Mouse (Mus musculus) kidney, adult 2 months (tissue): ENCODE measurements around the gene Miox. TPM values are rescaled to one million over a fixed set of nuclear protein-coding genes. Genes with fewer than 3 reads are reported as not detected.

Experiments
- DNase-seq: peaks from one replicate; pipeline ENCODE4 v3.0.0; 2021
- H3K27ac ChIP-seq: fragments of 200-500 bp; 2 replicates; pipeline ENCODE4 v1.5.1; 2012; ENCODE audit warnings: low read depth, low read length, control low read depth, inconsistent platforms; ENCODE audit not compliant: insufficient read depth
- H3K27me3 ChIP-seq: fragments of 200-500 bp; replicated peaks from 2 replicates; pipeline ENCODE4 v1.6.1; 2012; ENCODE audit warnings: mild to moderate bottlenecking, moderate library complexity, low read length, inconsistent platforms; ENCODE audit not compliant: control insufficient read depth, insufficient read depth
- H3K36me3 ChIP-seq: fragments of 200-500 bp; 2 replicates; pipeline ENCODE4 v1.6.1; 2012; ENCODE audit warnings: mild to moderate bottlenecking, moderate library complexity, low read length, inconsistent platforms; ENCODE audit not compliant: control insufficient read depth, insufficient read depth
- H3K4me1 ChIP-seq: fragments of 200-500 bp; 2 replicates; pipeline ENCODE4 v1.6.1; 2011; ENCODE audit warnings: low read length; ENCODE audit not compliant: control insufficient read depth, insufficient read depth
- H3K4me3 ChIP-seq: fragments of 200-500 bp; 2 replicates; pipeline ENCODE4 v1.5.1; 2011; ENCODE audit warnings: mild to moderate bottlenecking, low read depth, low read length, control low read depth; ENCODE audit not compliant: insufficient read depth
- CTCF ChIP-seq: fragments of 200-500 bp; conservative IDR thresholded peaks from 2 replicates; pipeline ENCODE4 v1.5.1; 2011; ENCODE audit warnings: low read depth, mild to moderate bottlenecking, control low read depth, low read length, moderate library complexity, mixed read lengths; ENCODE audit not compliant: insufficient read depth, insufficient read length
- POLR2A ChIP-seq: fragments of 200-500 bp; IDR thresholded peaks from one replicate; pipeline ENCODE4 v1.6.1; 2011; ENCODE audit warnings: low read depth, low read length, control low read depth
- WGBS: fragments of 180-500 bp; shearing (Covaris S2); methylation state at CpG from one replicate; pipeline ENCODE4 v1.1.7; 2018; 5-methylcytosine and 5-hydroxymethylcytosine counted together
- polyA plus RNA-seq: library from polyadenylated mRNA; depleted of rRNA; stranded (reverse); fragments of >200 nt; gene quantifications from 2 replicates; pipeline ENCODE4 v1.2.3, GENCODE M21; 2012; rRNA removed

Miox gene
- 7,787 and 8,230 TPM in 2 replicates for polyA plus RNA-seq

DNA sequence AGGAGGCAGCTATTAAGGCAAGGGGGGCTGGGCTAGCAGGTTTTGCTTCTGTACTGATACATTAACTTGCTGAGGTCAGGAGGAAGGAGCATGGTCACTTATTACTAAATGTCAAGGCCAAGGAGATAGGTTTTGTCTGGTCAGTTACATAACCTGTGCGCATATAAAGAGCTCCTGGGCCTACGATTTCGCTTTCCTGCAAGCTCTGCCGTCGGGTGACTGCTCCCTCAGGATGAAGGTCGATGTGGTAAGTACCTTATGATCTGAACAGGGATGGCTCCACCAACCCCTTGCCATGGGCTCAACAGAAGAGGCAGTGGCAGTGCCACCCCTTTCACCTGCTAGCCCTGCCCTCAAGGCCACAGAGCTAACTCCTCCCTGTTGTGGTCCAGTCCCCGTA is at the start of gene Miox:
Miox (plus strand) TSS at position 128 of the 400 bp plus-strand sequence.
- TF ChIP-seq POLR2A (peak; percentile 97), CTCF (no peak)
- Histone ChIP-seq H3K27ac (peak within 1 kb of the TSS; percentile 77), H3K4me1 (peaks cover 4% of the 10 kb centered on the region; the same call in 1 of the 2 replicates), H3K36me3 (peaks cover 11% of the 10 kb centered on the region; the same call in 1 of the 2 replicates), H3K4me3 (peak within 1 kb of the TSS; percentile 54), H3K27me3 (no peaks in the 10 kb centered on the region)
- peak; percentile 93 for DNase-seq
- WGBS, result 59% methylated on average over 7 of the region's 7 CpGs

DNA sequence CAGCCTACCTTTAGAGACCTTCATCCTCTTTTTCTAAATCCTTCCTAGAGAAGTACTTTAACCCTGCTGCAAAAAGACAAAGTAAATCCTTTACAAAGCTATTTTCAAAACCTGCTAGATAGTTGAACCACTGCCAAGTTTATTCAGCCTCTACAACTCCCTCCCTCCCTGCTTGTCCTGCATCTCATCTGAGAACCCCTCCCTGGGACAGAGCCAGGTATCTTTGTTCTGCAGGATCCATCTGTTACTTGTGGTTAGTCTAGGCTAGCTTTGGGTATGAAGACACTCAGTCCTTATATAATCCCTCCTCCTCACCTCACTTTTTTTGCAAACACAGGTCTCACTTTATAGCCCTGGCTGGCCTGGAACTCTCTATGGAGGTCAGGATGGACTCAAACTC is 49.2 kb upstream of the Miox start:
- Histone ChIP-seq H3K4me3 (no peak overlapping the region), H3K27ac (no peak overlapping the region), H3K36me3 (no peaks in the 10 kb centered on the region; the same call in none of the 2 replicates), H3K4me1 (no peaks in the 10 kb centered on the region), H3K27me3 (no peaks in the 10 kb centered on the region)
- TF ChIP-seq CTCF (no peak), POLR2A (no peak)
- peak; percentile 39 for DNase-seq

GRCm38 (mm10) chr15:89285478-89285877 is 48.7 kb upstream of the Miox start:
- Histone ChIP-seq H3K36me3 (no peaks in the 10 kb centered on the region; the same call in none of the 2 replicates), H3K4me3 (no peak overlapping the region), H3K27ac (no peak overlapping the region), H3K27me3 (no peaks in the 10 kb centered on the region), H3K4me1 (no peaks in the 10 kb centered on the region)
- WGBS, result 95% methylated on average over 5 of the region's 5 CpGs
- TF ChIP-seq CTCF, result no peak
- no peak for TF ChIP-seq POLR2A
- no peak for DNase-seq

- DNase-seq, result no peak
- H3K4me1 ChIP-seq, result no peaks in the 10 kb centered on the region
- no peak overlapping the region for H3K27ac ChIP-seq
- no peaks in the 10 kb centered on the region for H3K27me3 ChIP-seq
- TF ChIP-seq CTCF (no peak), POLR2A (no peak)
- WGBS, result 64% methylated on average over 7 of the region's 7 CpGs
- H3K36me3 ChIP-seq, result no peaks in the 10 kb centered on the region; the same call in none of the 2 replicates
- no peak overlapping the region for H3K4me3 ChIP-seq
These were observed 48.1 kb upstream of the Miox start for GRCm38 (mm10) chr15:89286114-89286513.

- no peak for DNase-seq
- no peak overlapping the region for H3K4me3 ChIP-seq
- H3K36me3 ChIP-seq, result no peaks in the 10 kb centered on the region; the same call in none of the 2 replicates
- no peaks in the 10 kb centered on the region for H3K27me3 ChIP-seq
- no peak overlapping the region for H3K27ac ChIP-seq
- TF ChIP-seq POLR2A (no peak), CTCF (no peak)
- WGBS, result 80% methylated on average over 5 of the region's 5 CpGs
- H3K4me1 ChIP-seq, result no peaks in the 10 kb centered on the region
These were observed 47.6 kb upstream of the Miox start for GRCm38 (mm10) chr15:89286582-89286981.

GRCm38 (mm10) chr15:89288227-89288767 is 45.9 kb upstream of the Miox start:
- TF ChIP-seq POLR2A, result no peak
- TF ChIP-seq CTCF, result no peak
- Histone ChIP-seq H3K27me3 (no peaks in the 10 kb centered on the region), H3K27ac (no peak overlapping the region), H3K4me1 (no peaks in the 10 kb centered on the region), H3K36me3 (no peaks in the 10 kb centered on the region; the same call in none of the 2 replicates), H3K4me3 (no peak overlapping the region)
- no peak for DNase-seq
- 78% methylated on average over 23 of the region's 23 CpGs for WGBS

GRCm38 (mm10) chr15:89289455-89289854 is 44.7 kb upstream of the Miox start:
- Histone ChIP-seq H3K4me1 (no peaks in the 10 kb centered on the region), H3K27me3 (no peaks in the 10 kb centered on the region), H3K4me3 (no peak overlapping the region), H3K36me3 (no peaks in the 10 kb centered on the region; the same call in none of the 2 replicates), H3K27ac (no peak overlapping the region)
- TF ChIP-seq CTCF (no peak), POLR2A (no peak)
- 94% methylated on average over 11 of the region's 11 CpGs for WGBS
- DNase-seq, result no peak
